Mouse (Mus musculus): ENCODE data around the gene Iqschfp.

GRCm38 (mm10) chr3:68270246-68270645 is 378.2 kb downstream of the Iqschfp start:
- TF ChIP-seq POLR2A (IDR thresholded peaks at IDR 0.05; ENCODE audit: borderline replicate concordance, extremely low read depth, insufficient read depth, insufficient read length, poor library complexity, severe bottlenecking) = no peak
- TF ChIP-seq CTCF (IDR thresholded peaks at IDR 0.05; ENCODE audit: borderline replicate concordance, extremely low read depth, insufficient read depth, insufficient read length) = no peak

Measured in brain, embryonic 14.5 days (tissue).